Mouse (Mus musculus) limb, embryonic 12.5 days (tissue): ENCODE measurements around the gene Gm30083. TPM values are rescaled to one million over a fixed set of nuclear protein-coding genes. Genes with fewer than 3 reads are reported as not detected.

Source experiments
- ATAC-seq: fragments of 200-750 bp; cut with Nextera tagmentation; 2 replicates; pipeline ENCODE4 v1.8.0; 2017; ENCODE audit warnings: low read depth, moderate TSS enrichment; ENCODE audit not compliant: insufficient number of reproducible peaks, insufficient read depth, low FRiP score, low TSS enrichment
- H3K27ac ChIP-seq: fragments of 300-500 bp; sonication (generic); 2 replicates; pipeline ENCODE4 v1.5.1; 2016; ENCODE audit warnings: mild to moderate bottlenecking, moderate library complexity
- H3K27me3 ChIP-seq: fragments of 300-500 bp; sonication (generic); 2 replicates; pipeline ENCODE4 v1.6.1; 2016; ENCODE audit warnings: mild to moderate bottlenecking, moderate library complexity
- H3K36me3 ChIP-seq: fragments of 300-500 bp; sonication (generic); 2 replicates; pipeline ENCODE4 v1.6.1; 2016; ENCODE audit warnings: mild to moderate bottlenecking, moderate library complexity
- H3K4me1 ChIP-seq: fragments of 300-500 bp; sonication (generic); replicated peaks from 2 replicates; pipeline ENCODE4 v1.6.1; 2016
- H3K4me2 ChIP-seq: fragments of 300-500 bp; sonication (generic); 2 replicates; pipeline ENCODE4 v1.6.1; 2016; ENCODE audit warnings: mild to moderate bottlenecking, moderate library complexity
- H3K4me3 ChIP-seq: fragments of 300-500 bp; sonication (generic); replicated peaks from 2 replicates; pipeline ENCODE4 v1.5.1; 2016; ENCODE audit warnings: mild to moderate bottlenecking
- H3K9ac ChIP-seq: fragments of 300-500 bp; sonication (generic); replicated peaks from 2 replicates; pipeline ENCODE4 v1.6.1; 2016; ENCODE audit warnings: mild to moderate bottlenecking, moderate library complexity
- H3K9me3 ChIP-seq: fragments of 300-500 bp; sonication (generic); 2 replicates; pipeline ENCODE4 v1.6.1; 2016; ENCODE audit warnings: mild to moderate bottlenecking, moderate library complexity
- WGBS: fragments of 180-500 bp; shearing (Covaris S2); methylation state at CpG from one replicate; pipeline ENCODE4 v1.1.7; 2016; 5-methylcytosine and 5-hydroxymethylcytosine counted together
- polyA plus RNA-seq: library from polyadenylated mRNA; unstranded; fragments of >200 nt; fragmentation: Nextera tagmentation; extraction: Ambion mirVana; gene quantifications from 2 replicates; pipeline ENCODE4 v1.2.1, GENCODE M21; 2016

Gene Gm30083
- not detected in 2 replicates for polyA plus RNA-seq

GRCm38 (mm10) chr14:34015063-34015462 lies at the start of gene Gm30083:
Gene Gm30083, minus strand, starts transcription at chr14:34015182.
- Histone ChIP-seq H3K4me2 (no peak within 1 kb of the TSS), H3K9ac (no peak within 1 kb of the TSS), H3K36me3 (no peaks in the 10 kb centered on the region), H3K27me3 (no peaks in the 10 kb centered on the region), H3K4me3 (no peak within 1 kb of the TSS), H3K9me3 (no peaks in the 10 kb centered on the region), H3K27ac (no peak within 1 kb of the TSS), H3K4me1 (no peaks in the 10 kb centered on the region)
- 87% methylated on average over 3 of the region's 3 CpGs for WGBS
- no peak for ATAC-seq

DNA sequence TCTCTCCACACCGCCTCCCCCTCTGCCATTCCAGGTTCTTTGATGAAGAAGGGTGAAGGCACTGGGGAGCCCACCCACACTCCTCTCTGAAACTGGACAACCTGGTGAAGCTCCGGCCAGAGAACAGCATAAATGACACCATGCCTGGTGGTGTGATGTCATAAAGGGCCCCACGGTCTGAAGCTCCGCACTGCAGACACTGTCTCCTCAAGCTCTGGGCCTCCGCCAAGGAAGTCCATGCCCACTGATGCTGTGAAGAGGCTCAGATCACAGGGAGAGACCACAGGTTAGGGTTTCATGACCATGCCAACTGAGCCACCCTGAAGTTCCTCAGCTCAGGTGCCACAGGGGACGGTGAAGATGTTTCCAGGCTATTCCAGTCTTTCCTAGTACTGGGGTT lies 37.5 kb upstream of the Gm30083 start, which contains the start of gene Antxrl:
Antxrl (plus strand) TSS at position 192 of the 400 bp plus-strand sequence.
- Histone ChIP-seq H3K4me3 (no peak within 1 kb of the TSS), H3K9ac (no peak within 1 kb of the TSS), H3K9me3 (no peaks in the 10 kb centered on the region), H3K27me3 (no peaks in the 10 kb centered on the region), H3K4me1 (peaks cover 4% of the 10 kb centered on the region; the same call in 1 of the 2 replicates), H3K27ac (no peak within 1 kb of the TSS), H3K4me2 (no peak within 1 kb of the TSS), H3K36me3 (no peaks in the 10 kb centered on the region)
- WGBS, result 90% methylated on average over 6 of the region's 6 CpGs
- no peak for ATAC-seq

DNA sequence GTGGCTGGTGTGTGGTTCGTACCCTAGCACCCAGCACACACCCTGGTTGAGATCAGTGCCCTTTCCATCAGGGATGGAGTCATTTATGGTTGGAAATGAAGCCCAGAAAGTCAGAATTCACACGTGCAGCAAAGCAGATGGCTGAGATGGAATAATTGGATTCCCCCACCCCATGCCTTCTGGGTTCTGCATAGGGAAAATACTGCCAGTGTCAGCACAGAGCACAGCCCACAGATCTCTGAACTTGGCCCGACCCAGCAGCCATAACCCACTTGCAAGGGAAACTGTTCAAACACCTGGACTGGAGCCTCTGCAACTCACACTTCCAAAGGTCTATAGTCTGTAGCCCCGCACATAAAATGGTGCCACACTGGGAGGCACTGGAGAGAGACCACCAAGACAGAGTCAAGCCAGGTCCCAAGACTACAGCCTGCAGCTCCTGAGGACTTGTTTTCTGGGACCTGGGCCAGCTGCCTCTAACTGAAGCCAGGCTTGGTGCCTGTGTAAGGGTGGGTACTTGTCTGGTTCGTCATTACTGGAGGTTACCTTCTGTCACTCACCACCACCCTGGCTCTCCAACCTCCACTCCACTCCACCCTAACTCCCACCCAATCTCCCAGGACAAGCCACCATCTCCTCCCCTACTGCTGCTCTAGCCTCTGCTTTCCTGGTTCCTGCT lies 35.3 kb upstream of the Gm30083 start:
- Histone ChIP-seq H3K4me2 (no peak overlapping the region), H3K9me3 (no peaks in the 10 kb centered on the region), H3K4me1 (peaks cover 4% of the 10 kb centered on the region; the same call in 1 of the 2 replicates), H3K27me3 (no peaks in the 10 kb centered on the region), H3K36me3 (no peaks in the 10 kb centered on the region), H3K4me3 (no peak overlapping the region), H3K27ac (no peak overlapping the region), H3K9ac (no peak overlapping the region)
- no peak for ATAC-seq
- WGBS, result 51% methylated on average over 5 of the region's 5 CpGs

GRCm38 (mm10) chr14:34043341-34043740 lies 28.4 kb upstream of the Gm30083 start:
- Histone ChIP-seq H3K9ac (no peak overlapping the region), H3K9me3 (no peaks in the 10 kb centered on the region), H3K27me3 (peaks cover 5% of the 10 kb centered on the region; the same call in 1 of the 2 replicates), H3K4me1 (no peaks in the 10 kb centered on the region), H3K36me3 (no peaks in the 10 kb centered on the region), H3K4me3 (no peak overlapping the region), H3K27ac (no peak overlapping the region), H3K4me2 (no peak overlapping the region)
- ATAC-seq, result no peak
- 61% methylated on average over 3 of the region's 3 CpGs for whole genome bisulfite sequencing

GRCm38 (mm10) chr14:34041241-34041640 lies 26.3 kb upstream of the Gm30083 start:
- Histone ChIP-seq H3K4me3 (no peak overlapping the region), H3K9me3 (no peaks in the 10 kb centered on the region), H3K4me2 (no peak overlapping the region), H3K27me3 (peaks cover 5% of the 10 kb centered on the region; the same call in 1 of the 2 replicates), H3K4me1 (no peaks in the 10 kb centered on the region), H3K36me3 (no peaks in the 10 kb centered on the region), H3K27ac (no peak overlapping the region), H3K9ac (no peak overlapping the region)
- WGBS, result 85% methylated on average over 4 of the region's 4 CpGs
- no peak for ATAC-seq

DNA sequence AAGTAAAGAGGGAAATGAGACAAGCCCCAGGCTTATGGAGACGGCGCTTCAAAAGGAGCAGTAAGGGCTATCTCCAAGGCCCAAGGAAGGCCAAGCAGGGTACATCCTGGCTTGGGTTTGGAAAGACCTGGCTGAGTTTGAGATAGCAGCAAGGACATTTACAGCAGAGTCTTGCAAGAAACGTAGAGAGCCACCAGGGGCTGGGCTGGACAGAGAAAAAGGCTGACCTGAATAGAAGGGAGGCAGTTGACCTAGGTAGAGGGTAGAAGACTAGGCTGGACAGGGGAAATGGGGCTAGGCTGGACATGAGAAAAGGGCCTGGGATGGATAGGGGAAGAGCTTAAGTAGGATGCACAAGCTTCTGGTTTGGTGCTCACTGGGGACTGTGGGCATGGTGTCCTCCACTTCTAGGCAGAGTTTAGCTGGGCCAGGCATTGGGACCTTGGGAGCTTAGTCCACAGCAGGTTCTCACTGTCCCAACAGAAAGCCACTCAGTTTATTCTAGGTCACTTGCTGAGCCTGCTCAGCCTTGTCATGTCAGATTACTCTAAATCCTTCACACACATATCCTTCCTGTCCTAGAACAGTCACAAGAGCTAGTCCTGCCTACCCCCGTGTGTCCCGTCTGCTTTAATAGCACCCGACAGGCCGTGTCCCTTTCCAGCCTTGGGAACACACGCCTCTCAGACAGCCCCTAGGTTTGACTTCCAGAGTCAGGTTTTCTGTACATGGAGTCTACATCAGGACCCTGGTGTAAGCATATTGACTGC lies 19.0 kb upstream of the Gm30083 start:
- no peak for ATAC-seq

DNA sequence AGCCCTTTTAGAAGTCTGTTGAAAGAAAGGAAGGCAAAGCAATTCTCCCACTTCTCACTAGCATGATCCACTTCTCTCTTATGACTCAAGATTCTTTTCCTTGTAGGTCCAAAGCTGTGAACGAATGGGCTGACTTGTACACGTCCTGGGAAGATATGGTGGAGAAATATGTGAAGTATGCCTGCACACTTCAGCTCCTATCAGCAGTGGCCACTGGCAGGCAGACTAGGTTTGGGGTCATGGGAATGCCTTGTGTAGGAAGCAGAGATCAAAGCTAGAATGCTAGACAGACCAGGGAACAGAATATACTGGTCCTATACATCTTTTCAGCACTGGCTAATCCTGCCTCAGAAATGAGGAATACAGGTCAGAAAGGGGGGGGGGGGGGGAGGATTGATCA lies 11.7 kb upstream of the Gm30083 start:
- H3K9ac ChIP-seq, result no peak overlapping the region
- 70% methylated on average over 2 of the region's 2 CpGs for WGBS
- no peaks in the 10 kb centered on the region for H3K36me3 ChIP-seq
- 0 out of 2 replicates have a peak, but pooled peaks cover 3% of the 10 kb centered on the region for H3K9me3 ChIP-seq
- no peaks in the 10 kb centered on the region for H3K27me3 ChIP-seq
- no peaks in the 10 kb centered on the region for H3K4me1 ChIP-seq
- no peak overlapping the region for H3K4me2 ChIP-seq
- no peak for ATAC-seq
- H3K4me3 ChIP-seq, result no peak overlapping the region
- no peak overlapping the region for H3K27ac ChIP-seq

More for the DNA sequence above, 19.0 kb upstream of the Gm30083 start:
- no peaks in the 10 kb centered on the region for H3K36me3 ChIP-seq
- no peaks in the 10 kb centered on the region for H3K4me1 ChIP-seq
- 88% methylated on average over 8 of the region's 8 CpGs for WGBS
- H3K27ac ChIP-seq, result no peak overlapping the region
- no peak overlapping the region for H3K4me3 ChIP-seq
- no peak overlapping the region for H3K4me2 ChIP-seq
- H3K9ac ChIP-seq, result no peak overlapping the region
- H3K9me3 ChIP-seq, result no peaks in the 10 kb centered on the region
- H3K27me3 ChIP-seq, result no peaks in the 10 kb centered on the region

DNA sequence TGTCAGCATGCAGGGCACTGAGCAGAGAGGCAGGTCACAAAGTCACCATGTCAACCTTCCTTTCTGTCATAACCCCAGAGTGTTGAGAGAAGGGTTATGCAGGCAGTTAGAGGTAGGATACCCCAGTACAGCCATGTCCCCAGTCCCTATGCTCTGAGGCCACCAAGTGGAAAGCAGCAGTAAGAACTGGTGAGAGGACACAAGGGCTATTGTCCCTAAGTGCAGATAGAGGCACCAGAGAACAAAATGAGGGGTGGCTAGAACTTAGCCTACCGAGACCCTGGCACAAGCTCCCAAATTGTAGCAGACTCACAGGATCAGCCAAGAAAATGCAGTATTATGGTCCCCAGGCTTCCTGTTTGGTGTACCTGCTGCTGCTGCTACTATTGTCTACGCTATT lies 2.0 kb upstream of the Gm30083 start:
- 86% methylated on average over 2 of the region's 2 CpGs for WGBS
- no peak overlapping the region for H3K27ac ChIP-seq
- ATAC-seq, result no peak
- H3K9ac ChIP-seq, result no peak overlapping the region
- no peaks in the 10 kb centered on the region for H3K9me3 ChIP-seq
- H3K4me2 ChIP-seq, result no peak overlapping the region
- H3K4me1 ChIP-seq, result no peaks in the 10 kb centered on the region
- H3K27me3 ChIP-seq, result no peaks in the 10 kb centered on the region
- H3K36me3 ChIP-seq, result no peaks in the 10 kb centered on the region
- H3K4me3 ChIP-seq, result no peak overlapping the region

- Histone ChIP-seq H3K9me3 (no peaks in the 10 kb centered on the region), H3K9ac (no peak within 1 kb of the TSS), H3K4me3 (no peak within 1 kb of the TSS), H3K27me3 (no peaks in the 10 kb centered on the region), H3K27ac (no peak within 1 kb of the TSS), H3K36me3 (no peaks in the 10 kb centered on the region), H3K4me1 (no peaks in the 10 kb centered on the region), H3K4me2 (no peak within 1 kb of the TSS)
- no peak for ATAC-seq
- whole genome bisulfite sequencing, result 89% methylated on average over 4 of the region's 4 CpGs
Measured at GRCm38 (mm10) chr14:34016381-34016780, 1.4 kb upstream of the Gm30083 start, which contains the start of gene Gm5460. Gene Gm5460, plus strand, starts transcription at chr14:34016758.

DNA sequence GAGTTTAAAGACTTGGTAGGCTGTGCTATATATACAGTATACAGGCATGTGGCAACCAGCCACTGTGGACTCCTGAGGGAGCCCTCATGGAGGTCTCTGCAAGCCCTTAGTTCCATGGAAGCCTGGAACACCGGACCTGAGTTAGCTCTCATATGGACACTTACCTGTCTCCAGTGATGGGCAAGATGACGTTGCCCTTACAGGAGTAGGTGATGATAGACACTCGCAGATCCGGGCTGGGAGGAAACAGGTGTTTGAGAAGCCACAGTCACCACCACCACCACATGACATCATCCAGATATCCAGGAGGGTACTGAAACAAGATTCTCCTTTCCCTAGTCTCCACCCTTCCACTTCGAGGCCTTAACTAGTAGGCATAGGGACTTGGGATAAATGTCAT lies 12.6 kb downstream of the Gm30083 start:
- no peak overlapping the region for H3K4me3 ChIP-seq
- H3K4me1 ChIP-seq, result no peaks in the 10 kb centered on the region
- H3K27ac ChIP-seq, result no peak overlapping the region
- H3K9ac ChIP-seq, result no peak overlapping the region
- no peak overlapping the region for H3K4me2 ChIP-seq
- no peaks in the 10 kb centered on the region for H3K27me3 ChIP-seq
- WGBS, result 89% methylated on average over 5 of the region's 5 CpGs
- ATAC-seq, result no peak
- H3K36me3 ChIP-seq, result no peaks in the 10 kb centered on the region
- no peaks in the 10 kb centered on the region for H3K9me3 ChIP-seq

GRCm38 (mm10) chr14:34001445-34001844 lies 13.5 kb downstream of the Gm30083 start:
- Histone ChIP-seq H3K27me3 (no peaks in the 10 kb centered on the region), H3K9ac (no peak overlapping the region), H3K4me1 (0 out of 2 replicates have a peak, but pooled peaks cover 4% of the 10 kb centered on the region), H3K9me3 (no peaks in the 10 kb centered on the region), H3K4me3 (no peak overlapping the region), H3K27ac (no peak overlapping the region), H3K36me3 (no peaks in the 10 kb centered on the region), H3K4me2 (no peak overlapping the region)
- no peak for ATAC-seq
